Mouse (Mus musculus): ENCODE data around the gene Cbwd1. TPM values are rescaled to one million over a fixed set of nuclear protein-coding genes. Genes with fewer than 3 reads are reported as not detected.
A peak's percentile ranks its signal among the peaks of the same experiment; 100 is the strongest.

Gene Cbwd1
- polyA plus RNA-seq, 1 experiment from 2014 or later, result 17.7 TPM

DNA sequence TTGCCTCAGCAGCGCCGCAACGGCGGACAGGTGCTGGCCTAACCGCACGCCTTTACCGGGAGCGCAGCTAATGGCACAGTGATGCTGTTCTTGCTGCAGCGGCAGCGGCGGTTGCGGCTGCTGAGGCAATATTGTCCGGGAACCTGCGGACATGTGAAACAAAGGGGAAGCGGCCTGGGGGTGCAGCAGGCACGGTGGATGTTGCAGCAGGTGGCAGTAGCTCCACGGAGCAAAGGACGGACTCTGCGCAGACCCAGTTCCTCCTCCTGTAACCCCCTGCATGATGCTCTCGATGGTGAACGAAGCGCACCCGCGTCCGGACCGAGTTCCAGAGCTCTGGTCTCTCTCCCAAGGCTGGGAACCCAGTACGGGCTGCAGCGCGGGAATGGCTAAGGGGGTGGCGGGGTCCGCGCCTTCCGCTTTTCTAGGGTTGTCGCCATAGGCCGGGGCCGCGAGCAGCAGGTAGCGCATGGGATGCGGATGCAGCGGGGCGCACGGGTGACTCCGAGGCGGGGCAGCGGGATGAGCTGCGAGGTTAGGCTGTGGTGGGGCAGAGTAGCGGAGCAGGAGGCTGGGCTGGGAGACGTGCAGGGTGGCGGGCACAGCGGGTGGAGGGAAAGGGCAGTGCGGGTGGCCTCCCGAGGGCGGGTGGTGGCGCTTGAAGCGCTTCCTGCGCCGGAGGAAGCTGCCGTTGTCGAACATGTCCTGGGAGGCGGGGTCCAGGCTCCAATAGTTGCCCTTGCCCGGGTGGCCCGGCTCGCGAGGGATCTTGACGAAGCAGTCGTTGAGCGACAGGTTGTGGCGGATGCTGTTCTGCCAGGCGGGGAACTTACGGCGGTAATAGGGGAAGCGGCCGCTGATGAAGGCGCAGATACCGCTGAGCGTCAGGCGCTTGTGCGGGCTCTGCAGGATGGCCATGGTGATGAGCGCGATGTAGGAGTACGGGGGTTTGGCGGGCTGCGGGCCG lies 61.5 kb downstream of the Cbwd1 start:
- Histone ChIP-seq H3K4me1 (ENCODE audit: insufficient read depth, low read length) (peaks cover 25% of the 10 kb centered on the region), H3K27me3 (ENCODE audit: insufficient read depth, low read length) (peaks cover 88% of the 10 kb centered on the region), H3K9ac (replicated peaks; ENCODE audit: low read length) (no peak overlapping the region), H3K4me3 (ENCODE audit: low read length) (peak overlapping the region; percentile 44), H3K4me2 (replicated peaks; ENCODE audit: low read depth, low read length) (peak overlapping the region; percentile 66), H3K27ac (ENCODE audit: low read length) (no peak overlapping the region), H3K9me3 (ENCODE audit: low read length) (no peaks in the 10 kb centered on the region), H3K36me3 (ENCODE audit: insufficient read depth, low read length) (no peaks in the 10 kb centered on the region)
- WGBS, result under 1% methylated on average over 84 of the region's 84 CpGs
- peak; percentile 59; the same call in 1 of the 2 replicates for ATAC-seq (ENCODE audit: low FRiP score, low TSS enrichment)

DNA sequence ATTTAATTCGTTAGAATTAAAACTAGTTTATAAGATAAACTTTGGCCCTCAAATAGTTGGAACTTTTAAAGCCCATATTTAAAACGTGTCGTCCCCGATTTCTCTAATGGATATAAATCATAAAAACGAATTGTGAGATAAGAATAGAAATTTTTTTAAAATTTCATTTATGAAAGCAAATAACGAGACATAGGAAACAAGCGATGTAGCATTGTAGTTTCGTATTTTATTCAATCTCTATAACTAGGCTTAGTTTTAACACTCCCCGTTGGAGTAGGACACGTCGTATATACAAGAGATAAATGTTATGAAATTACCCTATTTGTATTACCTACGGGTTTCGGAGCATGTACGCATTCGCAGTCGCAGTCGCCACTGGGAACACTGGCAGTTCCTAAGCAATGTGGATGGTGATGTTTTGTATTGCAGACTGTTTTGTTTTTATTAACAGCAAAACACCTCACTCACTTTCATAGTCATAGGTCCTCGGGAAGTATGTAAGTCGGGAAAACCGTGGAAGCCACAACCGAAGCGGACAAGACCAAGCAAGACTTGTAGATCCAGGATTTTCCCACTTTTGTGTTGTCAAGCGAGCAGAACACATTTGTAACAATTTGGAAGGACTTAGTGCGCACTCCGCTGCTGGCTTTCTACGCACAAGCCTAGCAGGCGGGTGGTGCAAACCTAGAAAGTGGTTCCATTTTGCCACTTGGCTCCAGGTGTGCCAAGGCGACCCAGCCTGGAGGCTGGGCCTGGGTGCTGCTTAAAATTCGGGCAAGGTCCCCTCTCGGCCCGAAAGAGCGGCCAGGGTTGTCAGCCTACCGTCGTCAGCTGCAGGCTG lies 62.5 kb downstream of the Cbwd1 start:
- H3K27me3 ChIP-seq (ENCODE audit: insufficient read depth, low read length), result peaks cover 83% of the 10 kb centered on the region
- H3K4me3 ChIP-seq (ENCODE audit: low read length), result peak overlapping the region; percentile 44
- no peak overlapping the region for H3K9ac ChIP-seq (replicated peaks; ENCODE audit: low read length)
- no peaks in the 10 kb centered on the region for H3K9me3 ChIP-seq (ENCODE audit: low read length)
- no peak overlapping the region for H3K4me2 ChIP-seq (replicated peaks; ENCODE audit: low read depth, low read length)
- peaks cover 25% of the 10 kb centered on the region for H3K4me1 ChIP-seq (ENCODE audit: insufficient read depth, low read length)
- 4% methylated on average over 34 of the region's 34 CpGs for WGBS
- no peak overlapping the region for H3K27ac ChIP-seq (ENCODE audit: low read length)
- ATAC-seq (ENCODE audit: low FRiP score, low TSS enrichment), result no peak
- no peaks in the 10 kb centered on the region for H3K36me3 ChIP-seq (ENCODE audit: insufficient read depth, low read length)

DNA sequence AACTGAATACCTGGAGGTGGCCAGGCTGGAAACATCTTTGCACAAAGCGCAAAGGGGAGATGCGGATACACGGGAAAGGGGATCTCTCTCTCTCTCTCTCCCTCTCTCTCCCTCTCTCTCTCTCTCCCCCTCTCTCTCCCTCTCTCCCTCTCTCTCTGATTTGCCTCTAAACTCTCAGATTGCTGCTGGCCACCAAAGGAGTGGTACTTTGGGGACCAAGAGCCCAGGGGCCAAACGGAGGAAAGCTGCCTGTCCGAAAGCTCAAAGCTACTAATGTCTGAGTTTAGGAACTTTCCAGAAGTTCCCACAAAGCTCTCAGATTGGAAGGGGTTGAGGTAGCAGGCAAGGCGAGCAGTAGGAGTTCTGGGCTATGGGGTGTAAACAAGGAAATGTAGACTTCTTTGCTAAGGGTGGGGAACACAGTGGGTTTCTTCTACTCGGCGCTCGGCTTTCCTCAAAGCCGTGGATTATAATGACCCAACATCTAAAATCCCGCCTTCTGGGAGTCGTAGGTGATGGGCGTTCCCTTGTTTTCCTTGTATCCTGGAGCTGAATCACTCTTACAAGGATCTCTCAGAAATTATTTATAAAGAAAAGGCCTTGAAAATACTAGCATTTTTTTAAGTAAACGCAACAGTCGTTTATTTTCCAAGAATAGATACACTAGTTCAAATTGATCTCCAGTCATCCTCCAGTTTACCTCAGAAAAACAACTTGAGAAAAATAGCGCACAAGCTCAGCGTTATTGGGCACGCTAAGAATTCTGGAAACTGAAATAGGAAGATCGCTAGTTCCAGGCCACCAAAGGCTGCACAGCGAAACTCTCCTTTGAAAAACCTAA lies 63.3 kb downstream of the Cbwd1 start:
- peaks cover 25% of the 10 kb centered on the region for H3K4me1 ChIP-seq (ENCODE audit: insufficient read depth, low read length)
- H3K4me2 ChIP-seq (replicated peaks; ENCODE audit: low read depth, low read length), result peak overlapping the region; percentile 39; the same call in 1 of the 2 replicates
- H3K9ac ChIP-seq (replicated peaks; ENCODE audit: low read length), result no peak overlapping the region
- 2% methylated on average over 20 of the region's 20 CpGs for WGBS
- H3K36me3 ChIP-seq (ENCODE audit: insufficient read depth, low read length), result no peaks in the 10 kb centered on the region
- ATAC-seq (ENCODE audit: low FRiP score, low TSS enrichment), result no peak
- peaks cover 82% of the 10 kb centered on the region for H3K27me3 ChIP-seq (ENCODE audit: insufficient read depth, low read length)
- H3K4me3 ChIP-seq (ENCODE audit: low read length), result peak overlapping the region; percentile 24; the same call in 1 of the 2 replicates
- H3K9me3 ChIP-seq (ENCODE audit: low read length), result no peaks in the 10 kb centered on the region
- no peak overlapping the region for H3K27ac ChIP-seq (ENCODE audit: low read length)

DNA sequence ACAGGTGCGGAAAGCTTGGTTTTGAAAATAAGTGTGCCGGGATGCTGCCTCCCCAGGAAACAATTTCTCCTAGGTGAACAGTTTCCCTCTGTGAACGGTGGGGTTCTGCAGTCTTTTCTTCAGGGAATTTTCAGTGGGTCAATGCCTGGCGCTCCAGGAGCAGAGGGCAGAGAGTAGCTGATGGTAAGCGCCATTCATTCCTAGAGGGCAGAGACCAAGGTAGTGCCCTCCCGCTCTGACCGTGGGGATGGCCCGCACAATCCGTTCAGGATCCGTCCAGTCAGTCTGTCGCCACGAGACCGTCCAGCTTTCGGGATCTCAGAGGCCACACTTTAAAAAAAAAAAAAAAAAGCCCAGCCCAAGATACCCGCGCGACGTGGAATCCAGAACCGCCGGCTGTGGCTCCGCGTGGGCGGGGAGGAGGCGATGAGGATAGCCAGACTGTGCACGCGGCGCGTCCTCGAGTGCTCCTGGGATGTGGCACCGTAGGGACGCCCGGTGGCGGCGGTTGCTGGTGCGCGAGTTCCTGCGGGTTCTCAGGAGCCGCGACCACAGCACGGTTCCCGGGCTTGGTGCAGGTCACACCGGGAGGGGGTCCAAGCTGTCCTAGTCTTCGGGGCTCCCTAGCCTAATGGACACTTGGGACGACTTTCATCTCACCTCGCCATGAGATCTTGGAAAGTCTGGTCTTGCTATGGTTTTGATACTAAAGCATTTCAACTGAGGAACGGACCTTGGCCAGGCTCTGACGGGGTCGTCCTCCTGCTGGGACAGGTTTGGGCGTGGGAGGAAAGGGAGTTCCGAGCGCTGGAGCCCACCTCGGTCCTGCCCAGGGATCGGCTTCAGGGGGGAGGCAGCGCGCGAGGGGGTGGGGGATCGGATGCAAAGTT lies 64.2 kb downstream of the Cbwd1 start:
- peaks cover 25% of the 10 kb centered on the region for H3K4me1 ChIP-seq (ENCODE audit: insufficient read depth, low read length)
- peaks cover 75% of the 10 kb centered on the region for H3K27me3 ChIP-seq (ENCODE audit: insufficient read depth, low read length)
- H3K9me3 ChIP-seq (ENCODE audit: low read length), result no peaks in the 10 kb centered on the region
- H3K36me3 ChIP-seq (ENCODE audit: insufficient read depth, low read length), result no peaks in the 10 kb centered on the region
- H3K27ac ChIP-seq (ENCODE audit: low read length), result no peak overlapping the region
- peak overlapping the region; percentile 24 for H3K4me3 ChIP-seq (ENCODE audit: low read length)
- WGBS, result under 1% methylated on average over 56 of the region's 57 CpGs
- no peak overlapping the region for H3K9ac ChIP-seq (replicated peaks; ENCODE audit: low read length)
- ATAC-seq (ENCODE audit: low FRiP score, low TSS enrichment), result no peak
- peak overlapping the region; percentile 39 for H3K4me2 ChIP-seq (replicated peaks; ENCODE audit: low read depth, low read length)

DNA sequence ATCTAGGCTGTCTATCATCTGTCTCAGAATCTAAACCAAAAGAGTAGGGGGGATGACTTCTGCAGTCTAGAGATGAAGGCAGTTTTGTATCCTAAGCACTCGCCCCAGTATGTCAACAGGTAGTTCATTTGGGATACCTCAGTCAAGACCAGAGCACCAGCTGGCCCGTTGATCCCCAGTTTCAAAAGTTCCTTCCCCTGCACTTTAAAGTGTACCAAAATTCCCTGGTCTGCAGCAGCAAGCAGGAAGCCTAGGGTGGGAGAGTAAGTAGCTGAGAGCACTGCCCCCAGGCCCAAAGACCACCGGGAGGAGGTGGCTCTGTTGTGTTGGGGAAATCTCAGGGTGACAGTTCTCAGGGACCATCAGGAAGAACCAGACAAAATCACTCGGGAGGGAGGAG lies 64.9 kb downstream of the Cbwd1 start:
- no peak for ATAC-seq (ENCODE audit: low FRiP score, low TSS enrichment)
- peaks cover 68% of the 10 kb centered on the region for H3K27me3 ChIP-seq (ENCODE audit: insufficient read depth, low read length)
- WGBS, result 16% methylated on average over 4 of the region's 4 CpGs

DNA sequence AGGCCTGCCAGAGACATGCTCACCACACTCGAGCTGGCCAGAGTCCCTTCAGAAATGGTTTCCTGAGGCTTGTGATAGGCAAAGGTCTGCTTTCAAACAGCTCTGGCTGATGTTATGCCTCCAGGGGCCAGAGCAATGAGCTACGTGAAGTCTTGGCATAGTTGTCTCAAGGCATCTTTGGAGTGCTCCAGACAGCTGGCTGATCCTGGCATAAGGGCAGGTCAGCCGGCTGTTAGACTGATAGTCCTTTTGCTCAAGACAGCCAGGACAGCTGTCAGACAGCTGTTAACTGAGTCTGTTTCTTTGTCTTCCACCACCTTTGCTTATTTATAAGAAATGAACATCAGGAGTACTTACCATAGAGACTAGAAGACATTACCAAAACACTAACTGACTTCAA lies 74.5 kb downstream of the Cbwd1 start:
- Histone ChIP-seq H3K4me1 (ENCODE audit: insufficient read depth, low read length) (no peaks in the 10 kb centered on the region), H3K4me3 (ENCODE audit: low read length) (no peak overlapping the region), H3K9me3 (ENCODE audit: low read length) (no peaks in the 10 kb centered on the region), H3K27me3 (ENCODE audit: insufficient read depth, low read length) (no peaks in the 10 kb centered on the region; the same call in 1 of the 2 replicates), H3K27ac (ENCODE audit: low read length) (no peak overlapping the region), H3K9ac (replicated peaks; ENCODE audit: low read length) (no peak overlapping the region), H3K36me3 (ENCODE audit: insufficient read depth, low read length) (no peaks in the 10 kb centered on the region), H3K4me2 (replicated peaks; ENCODE audit: low read depth, low read length) (no peak overlapping the region)
- WGBS, result 70% methylated on average over 3 of the region's 3 CpGs
- no peak for ATAC-seq (ENCODE audit: low FRiP score, low TSS enrichment)

More for the DNA sequence above, 64.9 kb downstream of the Cbwd1 start:
- no peaks in the 10 kb centered on the region for H3K9me3 ChIP-seq (ENCODE audit: low read length)
- H3K4me1 ChIP-seq (ENCODE audit: insufficient read depth, low read length), result peaks cover 25% of the 10 kb centered on the region
- H3K36me3 ChIP-seq (ENCODE audit: insufficient read depth, low read length), result no peaks in the 10 kb centered on the region
- H3K4me2 ChIP-seq (replicated peaks; ENCODE audit: low read depth, low read length), result no peak overlapping the region
- H3K9ac ChIP-seq (replicated peaks; ENCODE audit: low read length), result no peak overlapping the region
- no peak overlapping the region for H3K4me3 ChIP-seq (ENCODE audit: low read length)
- no peak overlapping the region for H3K27ac ChIP-seq (ENCODE audit: low read length)

DNA sequence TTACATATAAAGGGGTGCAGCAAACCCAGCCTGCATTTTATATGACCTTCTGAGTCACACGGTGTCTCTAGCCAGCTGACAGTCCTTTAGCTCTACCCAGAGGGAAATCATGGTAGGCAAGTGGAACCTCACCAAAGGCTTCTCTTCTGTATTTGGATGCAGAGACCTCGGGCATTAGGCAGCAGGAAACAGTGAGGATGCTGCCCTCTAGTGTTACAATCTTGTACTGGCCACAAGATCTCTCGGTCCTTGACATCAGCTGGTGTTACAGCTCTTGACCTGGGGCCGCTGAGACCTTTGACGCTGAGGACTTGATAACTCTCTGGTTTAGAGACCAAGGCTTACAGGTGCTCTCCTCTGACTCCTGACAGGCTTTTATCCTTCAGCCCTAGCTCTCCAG lies 75.9 kb downstream of the Cbwd1 start:
- H3K27ac ChIP-seq (ENCODE audit: low read length), result no peak overlapping the region
- no peak overlapping the region for H3K9ac ChIP-seq (replicated peaks; ENCODE audit: low read length)
- no peak overlapping the region for H3K4me3 ChIP-seq (ENCODE audit: low read length)
- no peaks in the 10 kb centered on the region for H3K4me1 ChIP-seq (ENCODE audit: insufficient read depth, low read length)
- H3K4me2 ChIP-seq (replicated peaks; ENCODE audit: low read depth, low read length), result no peak overlapping the region
- H3K9me3 ChIP-seq (ENCODE audit: low read length), result no peaks in the 10 kb centered on the region
- peak; percentile 37; the same call in 1 of the 2 replicates for ATAC-seq (ENCODE audit: low FRiP score, low TSS enrichment)
- 8% methylated on average over 5 of the region's 5 CpGs for WGBS
- H3K27me3 ChIP-seq (ENCODE audit: insufficient read depth, low read length), result no peaks in the 10 kb centered on the region; the same call in 1 of the 2 replicates
- H3K36me3 ChIP-seq (ENCODE audit: insufficient read depth, low read length), result no peaks in the 10 kb centered on the region

DNA sequence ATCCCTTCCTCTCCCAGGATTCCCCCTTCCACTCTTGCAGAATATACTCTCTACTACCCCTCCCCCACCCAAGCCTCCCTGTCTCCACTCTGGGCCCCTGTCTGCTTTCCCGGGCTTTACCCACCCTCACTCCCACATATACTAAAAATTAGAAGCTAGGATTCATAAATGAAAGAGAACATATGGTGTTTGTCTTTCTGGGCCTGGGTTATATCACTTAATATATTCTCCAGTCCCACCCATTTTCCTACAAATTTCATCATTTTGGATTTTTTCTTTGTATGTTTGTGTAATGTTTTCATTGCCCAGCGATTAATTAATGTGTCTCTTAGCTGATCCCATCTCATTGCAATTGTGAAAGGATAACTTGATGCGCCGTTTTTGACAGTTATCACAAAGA lies 80.2 kb downstream of the Cbwd1 start:
- H3K27me3 ChIP-seq (ENCODE audit: insufficient read depth, low read length), result no peaks in the 10 kb centered on the region
- H3K4me2 ChIP-seq (replicated peaks; ENCODE audit: low read depth, low read length), result no peak overlapping the region
- H3K4me3 ChIP-seq (ENCODE audit: low read length), result no peak overlapping the region
- H3K9ac ChIP-seq (replicated peaks; ENCODE audit: low read length), result no peak overlapping the region
- no peaks in the 10 kb centered on the region for H3K4me1 ChIP-seq (ENCODE audit: insufficient read depth, low read length)
- 57% methylated on average over 4 of the region's 4 CpGs for WGBS
- no peak overlapping the region for H3K27ac ChIP-seq (ENCODE audit: low read length)
- H3K9me3 ChIP-seq (ENCODE audit: low read length), result no peaks in the 10 kb centered on the region
- H3K36me3 ChIP-seq (ENCODE audit: insufficient read depth, low read length), result no peaks in the 10 kb centered on the region
- no peak for ATAC-seq (ENCODE audit: low FRiP score, low TSS enrichment)

All from kidney, embryonic 16.5 days (tissue).